Mouse (Mus musculus): ENCODE data around the gene St3gal6. TPM values are rescaled to one million over a fixed set of nuclear protein-coding genes. Genes with fewer than 3 reads are reported as not detected.
"Not testable (repeated sequence)": the region's sequence is repeated elsewhere in the genome, so short reads cannot be mapped to it uniquely, and the experiment has no call there.

St3gal6 gene
- total RNA-seq, 2 experiments from 2014 or later: not detected

DNA sequence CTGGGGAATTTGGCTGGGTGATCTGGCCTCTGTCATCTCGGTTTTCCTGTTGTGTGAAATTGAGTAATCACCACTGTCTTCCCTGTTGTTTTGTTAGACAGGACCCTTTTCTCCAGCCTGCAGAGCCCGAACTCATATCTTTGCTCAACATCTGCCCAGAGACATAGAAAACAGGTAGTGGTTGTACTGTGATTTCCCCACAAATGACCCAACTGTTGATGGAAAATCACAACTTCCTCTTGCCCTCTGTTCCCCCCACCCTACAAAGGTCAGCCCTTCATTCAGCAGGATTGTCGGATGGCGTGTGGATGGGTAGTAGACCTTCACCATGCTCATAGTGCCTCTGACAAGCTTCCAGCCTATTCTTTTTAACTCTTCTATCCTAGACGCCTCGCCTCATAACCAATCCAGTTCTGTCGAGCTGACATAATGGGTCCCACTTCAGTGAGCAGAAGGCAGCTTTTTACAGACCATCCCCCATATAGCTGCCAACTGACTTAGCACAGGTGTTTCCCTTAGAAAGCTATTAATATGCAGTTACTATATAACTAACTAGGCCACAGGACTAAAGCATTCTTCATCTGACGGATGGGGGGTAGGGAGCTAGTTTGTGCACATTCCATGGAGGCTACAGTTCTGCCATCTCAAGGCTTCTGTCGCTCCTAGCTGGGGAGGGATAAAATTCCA, 42.7 kb downstream of the St3gal6 start:
- peak; percentile 84 for ATAC-seq (replicated peaks; ENCODE audit: poor library complexity, severe bottlenecking)

GRCm38 (mm10) chr16:58479898-58480448, 44.1 kb downstream of the St3gal6 start:
- peak; percentile 21 for ATAC-seq (replicated peaks; ENCODE audit: poor library complexity, severe bottlenecking)

- peak; percentile 28 for ATAC-seq (replicated peaks; ENCODE audit: poor library complexity, severe bottlenecking)
These were observed 47.7 kb downstream of the St3gal6 start for GRCm38 (mm10) chr16:58476363-58476762.

DNA sequence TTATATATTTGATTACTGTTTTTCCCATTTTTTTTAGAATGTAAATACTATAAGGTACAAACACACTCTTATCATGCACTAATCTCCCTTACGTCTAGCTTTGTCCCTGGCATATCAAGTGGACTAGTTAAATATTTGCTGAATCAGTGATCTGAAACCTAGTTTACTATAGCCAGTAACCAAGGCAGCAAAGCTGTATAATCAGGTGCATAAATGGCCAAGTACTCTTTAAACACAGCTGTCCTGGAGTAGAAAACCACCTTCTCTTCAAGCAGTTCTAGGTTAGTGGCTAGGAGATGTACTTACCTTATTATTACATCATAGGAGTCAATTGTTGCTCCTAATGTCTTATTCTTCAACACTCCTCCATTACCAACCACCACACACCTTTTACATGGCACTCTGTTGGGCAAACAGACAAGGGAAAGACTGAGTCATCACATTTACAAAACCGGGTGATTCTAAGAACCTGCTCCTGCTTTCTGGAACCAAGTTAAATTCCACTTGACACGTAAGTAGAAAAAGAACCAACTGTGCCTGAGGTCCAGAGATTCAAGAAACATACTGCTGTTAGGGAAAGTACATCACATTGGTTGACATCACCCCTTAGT, 48.4 kb downstream of the St3gal6 start:
- ATAC-seq (replicated peaks; ENCODE audit: poor library complexity, severe bottlenecking): no peak

GRCm38 (mm10) chr16:58474875-58475274, 49.2 kb downstream of the St3gal6 start:
- ATAC-seq (replicated peaks; ENCODE audit: poor library complexity, severe bottlenecking): peak; percentile 75

- no peak for ATAC-seq (replicated peaks; ENCODE audit: poor library complexity, severe bottlenecking)
These were observed 53.2 kb downstream of the St3gal6 start for GRCm38 (mm10) chr16:58470841-58471240.

- ATAC-seq (replicated peaks; ENCODE audit: poor library complexity, severe bottlenecking): no peak
These were observed 54.0 kb downstream of the St3gal6 start for GRCm38 (mm10) chr16:58470061-58470460.

DNA sequence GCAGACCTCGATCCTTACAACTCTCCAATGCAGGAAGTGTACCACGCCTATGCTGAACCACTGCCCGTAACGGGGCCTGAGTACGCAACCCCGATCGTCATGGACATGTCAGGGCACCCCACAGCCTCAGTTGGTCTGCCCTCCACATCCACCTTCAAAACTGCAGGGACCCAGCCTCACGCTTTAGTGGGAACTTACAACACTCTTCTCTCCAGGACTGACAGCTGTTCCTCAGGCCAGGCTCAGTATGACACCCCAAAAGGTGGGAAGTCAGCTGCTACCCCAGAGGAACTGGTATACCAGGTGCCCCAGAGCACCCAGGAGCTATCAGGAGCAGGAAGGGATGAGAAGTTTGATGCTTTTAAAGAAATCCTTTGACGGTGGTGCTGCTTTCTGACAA, 58.6 kb downstream of the St3gal6 start:
- ATAC-seq (replicated peaks; ENCODE audit: poor library complexity, severe bottlenecking): no peak

GRCm38 (mm10) chr16:58464051-58464450, 60.0 kb downstream of the St3gal6 start:
- ATAC-seq (replicated peaks; ENCODE audit: poor library complexity, severe bottlenecking): no peak

DNA sequence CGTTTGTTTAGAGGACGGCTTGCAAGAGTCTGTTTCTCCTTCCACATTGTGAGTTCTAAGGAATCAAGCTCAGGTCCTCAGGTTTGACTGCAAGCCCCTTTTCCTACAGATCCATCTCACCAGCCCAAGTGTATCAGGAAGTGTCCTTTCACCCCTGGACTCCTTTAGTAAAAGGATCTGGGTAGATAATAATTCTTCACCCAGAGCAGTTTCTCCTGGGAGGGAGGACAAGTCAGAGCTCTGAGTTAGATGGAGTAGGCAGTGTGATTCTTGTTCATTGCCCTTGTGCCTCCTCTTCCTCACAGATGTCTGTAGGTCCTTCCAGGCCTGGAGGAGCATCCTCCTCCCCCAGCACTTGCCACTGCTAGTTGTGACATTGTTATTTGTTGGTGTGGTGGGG, 61.5 kb downstream of the St3gal6 start:
- no peak for ATAC-seq (replicated peaks; ENCODE audit: poor library complexity, severe bottlenecking)

DNA sequence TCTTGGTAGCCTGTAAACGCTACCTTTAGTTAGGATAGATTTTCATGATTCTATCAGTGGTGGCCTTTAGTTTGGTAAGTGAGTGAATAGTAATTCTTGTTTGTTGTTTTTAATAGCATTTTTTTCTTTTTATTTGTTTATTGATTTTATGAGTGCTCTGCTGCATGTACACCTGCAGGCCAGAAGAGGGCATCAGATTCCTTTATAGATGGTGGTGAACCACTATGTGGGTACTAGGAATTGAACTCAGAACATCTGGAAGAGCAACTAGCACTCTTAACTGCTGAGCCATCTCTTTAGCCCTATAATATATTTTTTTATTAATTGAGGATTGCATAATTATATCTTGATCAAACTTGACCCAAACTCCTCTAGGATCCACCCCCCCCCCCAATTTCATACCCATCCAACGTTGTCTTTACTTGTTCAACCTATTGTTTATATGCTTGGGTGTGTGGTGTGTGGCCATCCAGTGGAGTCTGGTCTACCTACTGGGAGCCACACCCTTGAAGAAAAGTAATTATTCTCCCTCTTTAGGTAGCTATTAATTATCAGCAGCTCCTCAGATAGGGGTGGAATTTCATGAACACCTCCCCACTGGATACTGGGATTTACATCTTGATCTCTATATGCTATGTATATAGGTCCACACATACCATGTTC, 62.1 kb downstream of the St3gal6 start:
- no peak; the same call in 1 of the 2 replicates for ATAC-seq (replicated peaks; ENCODE audit: poor library complexity, severe bottlenecking)

DNA sequence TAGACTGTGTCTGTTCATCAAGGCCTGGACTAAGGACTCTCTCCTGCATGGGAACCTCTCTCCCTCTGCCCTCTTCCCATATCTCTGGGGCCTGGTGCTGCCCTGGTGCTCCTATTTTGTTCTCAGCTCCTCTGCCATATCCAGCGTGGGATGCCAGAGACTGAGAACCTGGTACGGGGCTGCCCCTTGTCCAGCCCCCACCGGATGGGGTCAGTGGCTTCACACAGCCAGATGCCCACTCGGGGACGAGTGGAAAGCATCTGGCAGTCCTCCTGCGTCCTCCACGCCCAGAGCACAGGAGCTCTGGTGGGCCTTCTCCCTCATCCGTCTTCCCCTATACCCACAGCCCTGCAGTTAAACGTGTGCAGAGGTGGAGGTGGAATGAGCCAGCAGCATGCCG, 63.7 kb downstream of the St3gal6 start:
- ATAC-seq (replicated peaks; ENCODE audit: poor library complexity, severe bottlenecking): no peak

DNA sequence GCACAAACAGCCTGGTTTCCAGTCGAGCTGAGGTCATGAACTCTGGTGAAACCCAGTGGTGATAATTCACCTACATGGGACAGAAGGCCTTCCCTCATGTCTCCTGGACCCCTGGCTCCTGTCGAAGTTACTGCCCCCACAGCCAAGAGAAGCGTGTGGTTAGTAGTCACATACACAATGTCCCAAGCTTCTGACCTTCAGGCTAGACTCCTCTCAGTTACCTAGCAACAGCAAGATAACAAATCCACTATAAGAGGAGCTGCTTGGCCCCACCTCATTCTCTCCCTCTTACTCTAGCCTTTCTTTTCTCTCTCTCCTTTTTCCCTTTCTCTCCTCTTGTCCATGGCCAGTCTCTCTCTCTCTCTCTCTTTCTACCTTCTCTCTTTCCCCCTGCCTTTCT, 64.1 kb downstream of the St3gal6 start:
- not testable (repeated sequence) for ATAC-seq (replicated peaks; ENCODE audit: poor library complexity, severe bottlenecking)

DNA sequence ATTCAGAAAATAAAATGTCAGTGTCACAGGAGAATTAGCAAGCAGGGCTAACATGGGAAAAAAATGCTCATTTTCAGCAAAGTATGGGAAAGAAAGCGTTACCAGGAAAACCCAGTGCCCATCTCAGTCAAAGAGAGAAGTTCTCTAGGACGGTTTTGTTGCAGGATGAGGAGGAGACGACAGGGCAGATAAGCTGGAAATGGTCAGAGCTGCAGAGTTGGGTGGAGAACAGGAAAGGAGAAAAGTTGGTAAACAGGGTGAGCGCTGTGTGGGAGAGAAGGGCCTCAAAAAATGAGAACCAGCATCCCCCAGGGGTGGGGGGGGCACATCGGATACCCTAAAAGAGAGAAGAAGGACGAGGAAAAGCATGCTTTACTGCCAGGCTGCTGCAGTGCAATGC, 67.1 kb downstream of the St3gal6 start:
- no peak for ATAC-seq (replicated peaks; ENCODE audit: poor library complexity, severe bottlenecking)

- no peak for ATAC-seq (replicated peaks; ENCODE audit: poor library complexity, severe bottlenecking)
These were observed 67.6 kb downstream of the St3gal6 start for GRCm38 (mm10) chr16:58456445-58456844.

DNA sequence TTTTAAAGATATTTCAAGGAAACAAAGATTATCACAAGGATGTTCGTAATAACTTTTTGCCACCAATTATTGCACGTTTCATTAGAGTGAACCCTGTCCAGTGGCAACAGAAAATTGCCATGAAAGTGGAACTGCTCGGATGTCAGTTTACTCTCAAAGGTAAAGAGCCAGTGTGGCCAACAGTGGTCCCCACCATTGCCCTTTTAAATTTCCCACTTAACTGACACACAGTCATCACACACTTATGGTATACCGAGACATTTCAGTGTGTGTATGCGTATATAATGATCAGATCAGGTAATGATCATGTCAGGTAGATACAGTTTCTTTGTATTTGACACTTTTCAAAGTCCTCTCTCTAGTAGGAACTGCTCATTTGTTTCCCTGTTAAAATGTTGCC, 68.9 kb downstream of the St3gal6 start:
- ATAC-seq (replicated peaks; ENCODE audit: poor library complexity, severe bottlenecking): no peak

GRCm38 (mm10) chr16:58454617-58455016, 69.4 kb downstream of the St3gal6 start:
- peak; percentile 99 for ATAC-seq (replicated peaks; ENCODE audit: poor library complexity, severe bottlenecking)

DNA sequence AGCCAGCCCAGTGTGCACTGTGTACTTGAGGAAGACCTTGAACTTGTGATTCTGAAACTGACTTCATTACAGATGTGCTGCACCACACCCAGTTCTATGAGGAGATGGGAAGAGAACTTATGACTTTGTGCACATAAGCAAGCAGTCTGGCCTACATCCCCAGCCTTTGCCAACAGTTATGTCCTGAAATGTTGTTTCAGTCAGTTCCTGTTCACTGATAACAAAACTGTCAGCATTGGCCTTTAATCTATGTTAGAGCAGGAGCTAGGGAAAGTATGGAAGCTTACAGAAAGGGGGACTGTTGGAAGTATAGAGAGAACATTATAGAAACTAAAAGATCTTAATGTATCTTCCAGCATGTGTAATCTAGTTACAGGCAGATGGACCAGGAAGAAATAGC, 70.2 kb downstream of the St3gal6 start:
- ATAC-seq (replicated peaks; ENCODE audit: poor library complexity, severe bottlenecking): no peak

DNA sequence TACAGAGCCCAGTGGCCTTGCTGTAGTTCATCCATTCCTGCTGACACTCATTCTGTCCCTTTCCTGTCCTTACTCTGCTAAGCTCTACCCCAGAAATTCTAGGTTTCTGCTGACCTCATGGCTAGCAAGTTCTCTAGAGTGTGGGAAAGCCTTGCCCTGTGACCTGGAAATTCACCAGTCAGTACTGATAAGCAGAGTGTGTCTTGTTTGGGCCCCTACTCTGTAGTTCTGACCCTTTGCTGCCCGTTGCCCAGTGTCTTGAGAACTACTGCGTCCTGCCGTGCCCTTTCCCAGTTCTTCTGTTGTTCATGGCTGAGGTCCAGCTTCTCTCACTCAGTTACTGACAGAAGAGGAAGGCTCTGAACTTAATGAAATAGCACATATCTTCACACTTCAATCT, 70.9 kb downstream of the St3gal6 start:
- no peak for ATAC-seq (replicated peaks; ENCODE audit: poor library complexity, severe bottlenecking)

GRCm38 (mm10) chr16:58451647-58452046, 72.4 kb downstream of the St3gal6 start:
- ATAC-seq (replicated peaks; ENCODE audit: poor library complexity, severe bottlenecking): no peak

DNA sequence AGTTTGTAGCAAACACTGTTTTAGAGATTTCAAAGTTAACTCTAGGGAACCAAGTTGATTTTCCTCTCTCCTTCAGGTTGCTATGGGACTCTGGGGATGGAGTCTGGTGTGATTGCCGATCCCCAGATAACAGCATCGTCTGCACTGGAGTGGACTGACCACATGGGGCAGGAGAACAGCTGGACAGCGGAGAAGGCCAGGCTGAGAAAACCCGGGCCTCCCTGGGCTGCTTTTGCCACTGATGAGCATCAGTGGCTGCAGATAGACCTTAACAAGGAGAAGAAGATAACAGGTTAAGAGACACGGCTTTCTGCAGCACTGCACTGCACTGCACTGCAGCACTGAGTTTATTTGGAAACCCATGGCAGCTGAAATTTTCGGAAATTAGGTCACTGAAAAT, 73.4 kb downstream of the St3gal6 start:
- ATAC-seq (replicated peaks; ENCODE audit: poor library complexity, severe bottlenecking): no peak

Measured in granulocyte monocyte progenitor cell, adult 5-6 weeks (primary cell).